Mouse (Mus musculus) spleen, postnatal 36 days (tissue): ENCODE data around the gene Tex48.

Source experiments
- DNase-seq, 2 experiments: peaks; one replicate each; pipeline ENCODE4 v3.0.0; 2022; ENCODE audit warnings: low spot score in 2 of 2, mixed read lengths in 1 of 2

Gene Tex48

DNA sequence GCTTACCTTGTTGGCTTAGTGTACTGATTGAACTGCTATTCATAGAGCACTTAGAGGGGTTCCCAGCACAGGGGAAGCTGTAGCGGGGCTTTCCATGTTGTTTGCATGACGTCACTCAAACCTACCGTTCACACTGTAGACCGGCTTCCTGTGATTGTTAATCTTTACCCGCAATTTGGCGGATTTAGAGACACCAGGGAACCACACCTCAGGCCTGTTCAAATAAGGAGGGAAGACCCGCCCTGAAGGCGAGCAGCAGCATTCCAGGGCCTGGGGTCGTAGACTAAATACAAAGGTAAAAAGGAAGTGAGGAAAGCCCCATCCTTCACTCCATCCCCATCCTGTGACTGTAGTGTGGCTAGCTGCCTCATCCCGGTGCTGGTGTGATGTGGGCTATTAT is 27.0 kb downstream of the Tex48 start:
- peak in 1 of 2 experiments; percentile 14 for DNase-seq

DNA sequence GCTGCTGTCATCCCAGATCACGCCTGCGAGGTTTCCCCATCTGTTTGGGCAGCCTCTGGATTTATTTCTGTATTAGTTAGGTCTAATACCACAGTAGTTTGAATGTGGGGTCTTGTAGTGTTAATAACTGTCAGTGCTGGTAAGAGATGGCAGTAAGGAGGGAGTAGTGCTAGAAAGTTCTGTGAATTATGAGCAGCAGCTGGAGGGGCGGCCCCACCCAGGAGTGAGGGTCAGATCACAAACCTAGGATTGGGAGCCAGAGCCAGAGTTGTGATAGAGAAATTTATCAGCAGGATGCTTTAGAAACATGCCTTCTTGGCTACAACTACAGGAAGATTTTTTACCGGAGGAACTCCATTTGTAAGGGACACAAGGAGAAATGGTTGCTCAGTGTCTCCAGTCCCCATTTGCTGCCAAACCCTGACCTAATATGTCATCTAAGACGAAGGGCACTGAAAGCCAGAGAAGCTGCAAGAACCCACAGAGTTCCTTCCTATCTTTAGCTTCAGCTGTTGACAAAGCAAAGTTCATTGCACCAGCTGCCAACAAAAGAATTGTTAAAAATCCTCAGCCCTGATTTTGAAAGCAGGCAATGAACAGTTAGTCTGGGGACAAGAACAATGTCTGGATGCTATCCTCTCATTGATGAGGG is 27.6 kb downstream of the Tex48 start:
- DNase-seq = no peak

DNA sequence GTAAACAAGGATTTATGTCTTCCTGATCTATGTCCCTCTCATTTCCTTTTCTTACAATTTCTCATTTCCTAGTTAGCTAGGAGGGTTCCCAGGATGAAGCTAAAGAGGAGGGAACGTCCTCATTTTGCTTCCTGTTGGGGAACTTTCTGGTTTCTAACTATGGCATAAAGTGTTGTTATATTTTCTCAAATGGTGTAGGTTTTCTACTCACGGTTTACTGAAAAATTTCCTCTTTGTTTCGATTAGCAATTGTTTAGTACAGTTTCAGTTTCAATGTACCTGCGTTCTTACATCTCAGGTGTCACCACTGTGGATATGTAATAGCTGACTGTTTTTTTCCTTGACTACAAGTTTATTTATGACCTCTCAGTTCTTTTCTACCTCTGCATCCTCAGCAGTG is 31.7 kb downstream of the Tex48 start:
- DNase-seq = no peak

DNA sequence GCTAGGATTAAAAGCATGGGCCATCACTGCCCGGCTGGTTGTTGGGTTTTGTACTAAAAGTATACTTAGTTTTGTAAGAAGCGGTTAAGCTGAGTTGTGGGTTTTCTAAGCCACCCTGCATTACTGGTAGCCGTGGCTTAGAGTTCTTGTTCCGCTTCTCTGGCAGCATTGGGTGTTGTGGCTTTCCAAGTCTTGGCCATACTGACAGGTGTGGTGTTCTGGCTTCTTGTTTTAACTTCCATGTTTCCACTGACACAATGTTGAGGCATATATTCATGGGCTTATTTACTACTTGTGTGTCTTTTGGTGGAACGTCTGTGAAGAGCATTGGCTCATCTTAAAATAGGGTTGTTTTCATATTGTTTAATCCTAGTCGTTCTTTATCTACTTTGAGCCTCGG is 32.2 kb downstream of the Tex48 start:
- DNase-seq = peak in 1 of 2 experiments; percentile 14

DNA sequence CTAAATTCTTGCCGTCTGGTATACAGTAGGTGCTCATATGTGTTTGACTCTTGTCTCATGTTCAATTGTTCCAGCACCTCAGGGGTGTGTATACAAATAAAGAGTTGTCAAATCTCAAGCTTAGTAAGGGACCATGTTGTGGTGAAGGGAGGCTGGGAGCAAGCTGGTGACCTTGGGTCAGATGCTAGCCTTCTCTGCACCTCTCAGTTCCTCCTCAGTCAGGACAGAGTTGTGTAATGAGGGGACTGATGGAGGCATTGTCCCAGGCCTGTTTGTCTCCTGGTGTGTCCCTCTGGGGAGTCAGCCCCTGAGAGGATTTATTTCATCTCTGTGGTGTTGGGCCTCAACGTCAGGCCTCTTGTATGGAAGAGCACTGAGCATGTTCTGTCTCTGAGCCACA is 36.0 kb downstream of the Tex48 start:
- no peak for DNase-seq

DNA sequence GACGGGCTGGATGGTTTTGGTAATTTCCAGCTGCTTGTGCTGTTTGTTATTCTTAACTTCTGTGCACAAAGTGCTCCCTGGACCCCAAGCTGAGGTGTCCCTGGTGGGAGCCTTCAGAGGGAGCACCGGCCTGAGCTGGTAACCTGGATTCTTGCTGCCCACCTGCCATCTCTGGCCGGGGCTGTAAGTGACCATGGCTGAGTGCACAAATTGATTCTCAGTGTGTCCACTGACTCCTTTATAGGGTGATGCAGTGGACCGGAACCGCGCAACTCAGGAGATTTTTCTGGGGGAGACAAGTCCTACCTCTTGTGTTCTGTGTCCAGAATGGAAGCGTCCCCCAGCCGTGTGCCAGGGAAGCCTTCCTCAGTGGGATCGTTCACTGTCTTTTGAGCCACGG is 37.0 kb downstream of the Tex48 start:
- no peak for DNase-seq

DNA sequence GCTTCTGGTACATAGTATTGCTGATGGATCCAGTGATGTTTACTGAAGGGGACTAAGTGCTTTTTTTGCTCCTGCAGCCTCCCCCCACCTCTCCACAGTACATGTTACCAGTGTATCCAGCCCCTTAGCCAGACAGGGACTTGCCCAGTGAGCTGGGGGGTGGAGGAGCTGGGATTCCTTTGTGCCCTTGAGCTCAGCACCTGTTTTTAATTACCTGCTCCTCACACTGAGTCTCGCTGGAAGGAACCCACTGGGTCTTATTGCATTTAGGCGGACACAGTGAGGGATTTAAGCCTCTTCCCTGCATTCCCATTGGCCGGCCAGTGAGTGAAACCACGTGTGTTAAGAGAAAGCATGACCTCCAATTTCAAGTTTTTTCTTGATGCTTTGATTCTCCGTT is 39.6 kb downstream of the Tex48 start:
- no peak for DNase-seq

DNA sequence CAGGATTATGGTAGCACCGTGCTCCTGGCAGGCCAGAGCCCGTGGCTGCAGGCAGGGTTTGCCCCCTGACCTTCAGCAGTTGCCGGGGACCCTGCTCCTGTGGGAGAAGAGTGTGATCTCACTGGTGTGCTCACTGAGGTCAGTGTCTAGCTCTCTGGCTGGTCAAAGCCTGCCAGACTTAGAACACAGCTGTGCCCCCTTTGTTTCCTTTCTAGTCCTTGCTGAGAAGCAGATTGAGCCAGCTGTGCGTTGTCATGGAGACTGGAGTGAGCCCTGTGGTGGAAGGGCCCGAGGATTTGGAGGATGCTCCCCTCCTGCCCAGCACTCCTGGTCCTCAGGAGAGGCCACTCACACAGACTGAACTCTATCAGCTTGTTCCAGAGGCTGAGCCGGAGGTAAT is 42.1 kb downstream of the Tex48 start:
- DNase-seq = no peak

DNA sequence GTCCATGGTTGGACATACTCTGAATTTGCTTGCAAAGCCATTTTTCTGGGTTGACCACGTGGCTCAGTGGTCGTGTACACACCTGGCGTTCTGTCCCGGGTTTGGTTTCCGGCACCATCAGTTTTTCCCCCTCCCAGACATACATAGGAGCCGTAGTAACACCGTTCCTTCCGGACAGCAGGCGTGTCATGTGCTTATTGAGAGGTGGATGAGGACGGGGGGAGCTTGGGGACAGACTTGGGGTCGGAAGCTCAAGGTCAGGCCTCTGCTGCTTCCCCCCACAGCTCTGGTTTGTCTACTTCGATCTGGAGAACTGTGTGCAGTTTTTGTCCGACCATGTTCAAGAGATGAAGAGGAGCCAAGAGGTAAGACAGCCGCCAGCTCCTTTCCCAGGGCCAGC is 42.6 kb downstream of the Tex48 start:
- no peak for DNase-seq

DNA sequence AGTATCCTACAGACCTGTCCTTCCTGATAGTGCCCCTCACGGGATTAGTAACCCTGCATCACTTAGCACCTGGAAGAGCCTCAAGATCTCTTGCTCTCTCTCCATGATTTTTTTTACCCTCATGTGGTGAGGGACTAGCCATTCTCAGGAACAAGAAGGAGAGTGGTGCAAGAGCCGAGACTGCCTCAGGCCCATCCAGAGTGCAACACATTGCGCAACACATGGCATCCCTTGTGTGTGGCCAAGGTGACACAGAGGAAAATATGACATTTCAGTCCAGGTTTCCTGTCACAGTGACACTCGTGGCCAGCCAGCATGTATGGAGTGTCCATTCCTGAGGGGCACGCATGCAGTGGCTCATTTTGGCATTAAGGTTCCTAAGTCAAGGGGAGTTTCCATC is 49.6 kb downstream of the Tex48 start:
- DNase-seq = no peak

DNA sequence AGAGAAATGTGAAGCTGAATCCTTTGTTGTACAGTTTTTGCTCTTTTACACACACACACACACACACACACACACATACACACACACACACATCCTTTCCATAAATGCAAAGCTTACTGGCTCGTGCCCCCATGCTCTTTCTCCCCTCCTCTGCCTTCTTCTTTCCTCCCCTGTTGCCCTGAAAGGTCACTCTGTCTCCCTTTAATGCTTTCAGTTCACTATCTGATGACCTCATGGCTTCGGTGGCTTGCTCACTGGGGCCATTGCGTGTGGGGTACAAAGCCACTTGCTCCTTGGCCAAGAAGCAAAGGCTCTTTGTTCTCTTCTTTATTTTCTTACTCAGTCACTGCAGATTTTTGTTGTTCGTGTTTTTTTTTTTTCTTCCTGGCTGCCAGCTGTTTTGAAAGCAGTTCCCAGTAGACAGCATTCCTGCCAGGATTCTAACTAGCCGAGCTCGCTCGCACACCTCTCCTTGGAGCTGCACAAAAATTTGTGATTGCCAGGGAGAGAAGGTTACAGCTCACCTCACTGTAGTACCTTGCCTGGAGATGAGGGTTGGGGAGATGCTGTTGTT is 51.9 kb downstream of the Tex48 start:
- no peak for DNase-seq

DNA sequence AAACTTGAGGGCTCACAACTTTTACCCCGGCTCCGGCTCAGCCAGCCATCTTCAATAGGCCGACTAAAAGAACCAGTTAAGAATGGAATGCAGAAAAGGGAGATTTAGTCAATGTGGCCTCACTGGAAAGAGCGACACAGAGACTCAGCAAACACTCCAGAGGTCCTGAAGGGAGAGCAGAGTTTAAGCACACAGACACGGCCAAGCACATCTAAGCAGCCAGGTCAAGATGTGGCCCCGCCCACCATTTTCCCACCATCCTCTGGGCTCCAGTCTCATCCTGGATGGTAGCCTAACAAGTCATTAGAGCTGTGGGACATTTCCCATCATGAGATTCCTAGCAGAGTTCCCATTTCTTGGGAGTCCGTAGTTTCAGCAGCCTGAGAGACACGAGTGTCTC is 52.9 kb downstream of the Tex48 start:
- DNase-seq = no peak

DNA sequence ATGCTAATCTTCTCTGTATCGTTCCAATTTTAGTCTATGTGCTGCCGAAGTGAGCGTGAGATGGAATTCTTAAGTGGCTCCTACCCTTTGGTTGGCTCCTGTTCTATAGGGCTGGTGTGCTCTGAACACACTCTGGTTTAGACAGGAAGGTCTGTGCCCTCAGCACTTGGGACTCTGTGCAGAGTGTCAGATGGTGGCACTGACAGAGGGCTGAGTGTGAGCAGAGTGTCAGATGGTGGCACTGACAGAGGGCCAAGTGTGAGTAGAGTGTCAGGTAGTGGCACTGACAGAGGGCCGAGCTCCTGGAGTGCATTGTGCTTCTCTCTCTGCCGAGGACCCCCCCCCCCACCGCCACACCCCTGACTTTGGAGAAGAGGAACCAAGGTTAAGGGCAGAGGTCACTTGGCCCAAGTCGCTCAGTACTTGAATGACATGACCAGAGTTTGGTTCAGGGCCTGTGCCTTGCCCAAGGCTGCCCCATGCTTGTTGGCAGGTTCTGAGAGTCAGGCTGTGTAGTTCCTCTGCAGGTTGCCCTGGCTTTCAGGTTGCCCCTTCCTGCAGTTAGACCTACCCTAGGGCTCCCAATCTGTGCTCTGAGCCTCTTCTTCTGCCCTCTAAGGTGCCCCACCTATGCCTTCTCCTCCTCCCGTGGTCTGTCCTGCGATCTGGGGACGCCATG is 54.4 kb downstream of the Tex48 start:
- DNase-seq = no peak

DNA sequence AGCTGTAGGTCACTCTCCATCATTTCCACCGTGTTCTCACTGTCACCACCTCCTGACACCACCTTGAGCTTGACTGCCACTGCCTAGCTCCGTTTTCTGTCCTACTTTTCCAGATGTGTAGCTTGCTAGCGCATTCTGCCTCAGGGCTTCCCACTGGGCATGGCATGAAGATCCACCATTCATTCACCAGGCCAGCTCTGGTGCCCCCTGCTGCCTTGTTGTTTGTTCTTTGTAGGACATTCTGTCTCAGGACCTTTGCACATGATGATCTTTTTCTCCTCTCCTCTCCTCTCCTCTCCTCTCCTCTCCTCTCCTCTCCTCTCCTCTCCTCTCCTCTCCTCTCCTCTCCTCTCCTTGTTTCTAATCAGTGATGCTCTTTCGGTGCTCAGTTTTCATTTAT is 59.5 kb downstream of the Tex48 start:
- peak in 1 of 2 experiments; percentile 14 for DNase-seq

DNA sequence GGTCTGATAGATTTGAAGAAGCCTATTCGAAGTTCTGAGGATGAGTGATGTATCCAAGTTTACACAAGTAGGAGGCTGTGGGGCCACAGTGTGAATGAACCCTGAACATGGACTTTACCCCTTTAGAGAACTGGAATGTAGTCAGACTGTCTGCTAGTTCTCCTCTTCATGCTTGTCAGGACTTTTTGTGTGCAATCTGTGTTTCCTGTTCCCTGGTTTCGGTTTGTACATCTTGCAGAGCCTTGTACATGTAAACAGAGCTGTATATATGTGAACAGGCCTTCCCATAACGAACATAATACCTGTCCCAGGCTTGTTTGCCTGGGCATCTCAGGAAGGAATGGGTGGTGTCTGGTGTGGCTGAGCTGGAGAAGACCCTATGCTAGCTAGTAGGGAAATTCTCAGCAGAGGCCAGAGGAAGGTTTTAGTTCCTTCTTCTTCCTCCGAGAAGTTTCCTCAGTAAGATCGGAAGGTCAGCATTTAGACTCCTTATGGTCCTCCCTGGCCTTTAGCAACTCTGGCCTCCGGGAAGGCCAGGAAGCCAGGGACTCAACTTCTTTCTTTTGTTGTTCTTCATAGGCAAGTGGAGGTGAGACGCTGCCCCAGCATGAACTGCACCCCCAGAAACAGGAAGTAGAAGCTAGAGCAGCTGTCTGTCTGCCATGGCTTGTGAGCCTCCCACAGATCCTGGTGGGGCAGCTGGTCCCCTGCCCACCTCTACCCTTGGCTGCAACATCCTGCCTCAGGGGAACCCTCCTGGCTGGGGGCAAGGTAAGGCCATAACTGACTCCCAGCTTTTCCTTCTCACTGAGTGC is 60.2 kb downstream of the Tex48 start:
- peak; percentile 77 to 78 for DNase-seq

DNA sequence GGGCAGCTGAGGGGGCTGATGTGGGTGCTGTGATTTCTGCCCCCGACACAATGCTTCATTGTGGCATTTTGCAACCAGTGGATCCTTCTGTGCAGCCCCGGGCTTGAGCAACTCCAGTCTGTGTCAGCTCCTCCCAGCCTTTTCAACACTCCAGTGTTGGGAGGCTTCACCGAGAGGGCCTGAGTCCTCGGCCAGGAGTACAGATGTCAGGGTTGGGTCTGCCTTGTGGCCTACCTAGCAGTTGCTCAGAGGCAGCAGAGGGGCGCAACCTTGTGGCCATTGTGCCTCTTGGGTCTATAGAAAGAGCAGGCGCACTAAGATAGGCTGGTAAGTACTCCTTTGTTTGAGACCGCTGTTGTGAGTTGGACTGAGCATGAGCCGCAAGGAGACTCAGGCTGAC is 62.1 kb downstream of the Tex48 start:
- peak; percentile 27 to 37 for DNase-seq

DNA sequence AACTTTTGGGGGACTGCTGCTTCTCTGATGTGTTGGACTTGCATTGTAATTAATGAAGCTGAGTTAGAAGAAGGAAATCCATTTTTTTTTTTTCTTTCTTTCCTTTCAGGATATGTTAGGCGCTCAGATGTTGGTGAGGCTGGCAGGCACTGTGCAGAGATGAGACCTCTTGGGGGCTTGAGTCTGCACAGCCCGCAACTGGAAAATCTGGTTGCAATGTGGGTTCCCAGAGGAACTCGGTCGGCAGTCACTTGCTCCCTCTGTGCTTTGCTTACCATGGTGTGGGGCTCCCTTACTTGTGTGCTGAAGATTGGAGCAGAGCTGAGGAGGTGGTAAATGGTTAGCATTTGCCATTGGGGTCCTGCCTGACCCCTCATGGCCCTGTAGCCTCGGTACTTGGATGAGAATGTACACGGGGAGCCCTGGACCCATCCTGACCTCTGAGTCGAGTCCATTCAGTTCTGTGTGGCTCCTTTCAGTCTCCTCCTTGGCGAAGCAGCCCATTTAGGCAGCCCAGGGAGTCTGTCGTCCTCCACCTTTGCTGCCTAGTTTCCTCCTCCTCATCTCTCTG is 63.0 kb downstream of the Tex48 start:
- no peak for DNase-seq

DNA sequence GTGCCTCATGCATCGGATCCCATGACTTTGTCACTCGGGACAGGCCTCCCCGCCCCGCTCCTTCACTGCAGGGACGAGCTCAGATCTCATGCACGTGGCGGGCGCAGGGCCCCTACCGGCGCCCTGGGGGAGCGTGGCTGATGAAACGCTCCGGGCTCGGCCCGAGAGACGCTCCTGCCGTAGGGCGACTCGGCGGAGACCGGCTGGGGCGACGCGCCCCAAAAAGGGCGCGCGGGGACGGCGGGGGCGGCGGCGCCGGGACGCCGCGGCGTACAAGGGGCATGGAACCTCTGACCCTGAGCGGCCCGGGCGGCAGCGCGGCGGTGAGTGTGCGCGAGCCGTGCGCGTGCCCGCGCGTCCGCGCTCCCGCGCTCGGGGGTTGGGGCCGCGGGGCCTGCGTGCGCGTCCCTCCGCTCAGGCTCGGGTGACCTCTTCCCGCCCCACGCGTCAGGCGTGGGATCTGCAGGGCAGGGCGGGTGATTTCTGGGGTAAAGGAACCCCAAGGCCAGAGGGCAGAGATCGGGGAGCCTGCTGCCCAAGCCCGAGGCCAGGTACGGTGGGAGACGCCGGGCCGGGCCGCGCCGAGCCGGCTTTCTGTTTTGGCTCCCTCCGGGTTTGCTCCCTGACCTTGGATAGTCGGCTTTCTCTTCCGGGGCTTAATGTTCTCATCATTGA is 63.7 kb downstream of the Tex48 start, which contains the start of gene Tmem268:
Gene Tmem268 (plus strand): TSS at position 375 of the 675 bp plus-strand sequence.
- peak; percentile 75 to 77 for DNase-seq

DNA sequence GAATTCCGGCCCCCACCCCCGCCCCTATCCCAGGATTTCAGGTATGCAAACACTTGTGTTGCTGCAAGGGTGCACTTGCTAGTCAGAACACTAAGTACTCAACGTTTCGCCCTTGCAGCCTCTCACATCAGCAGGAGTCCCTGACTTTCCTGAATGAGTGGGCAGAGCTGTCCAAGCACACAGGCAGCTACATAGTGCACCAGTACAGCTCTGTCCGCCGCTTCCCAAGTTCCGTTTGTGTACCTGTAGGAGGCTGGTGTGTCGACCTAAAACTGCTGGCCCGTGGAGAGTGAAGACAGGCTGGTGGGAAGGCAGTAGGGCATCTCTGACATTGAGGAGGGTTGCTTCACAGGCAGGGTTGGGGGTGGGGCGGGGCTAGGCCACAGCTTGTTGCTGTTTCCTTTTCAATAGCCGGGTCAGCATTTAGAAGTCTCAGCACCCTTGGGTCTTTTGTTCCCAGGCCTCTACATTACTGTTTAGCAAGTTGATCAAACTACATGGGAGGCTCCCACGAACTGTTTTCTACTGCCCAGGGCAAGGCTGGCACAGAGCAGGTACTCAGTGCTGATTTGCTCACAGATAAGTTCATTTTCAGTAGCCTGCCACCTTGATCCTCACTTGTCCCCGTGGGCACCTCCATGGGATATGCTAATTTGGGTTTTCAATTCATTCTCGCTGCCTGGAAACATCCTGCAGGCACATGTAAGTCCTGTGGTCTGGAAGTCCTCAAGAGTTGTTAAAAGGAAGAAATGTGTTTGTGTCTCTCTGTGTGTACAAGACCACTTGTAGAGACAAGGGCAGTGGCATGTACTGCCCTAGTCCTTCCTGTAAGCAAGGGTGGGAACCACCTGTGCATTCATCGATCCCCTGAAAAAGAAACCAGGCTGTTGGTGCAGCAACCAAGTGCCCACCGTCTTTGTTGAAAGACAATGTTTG is 64.8 kb downstream of the Tex48 start:
- no peak for DNase-seq
